Mouse (Mus musculus) adrenal gland, postnatal 10 days (tissue): ENCODE measurements around the gene Bach2. TPM values are rescaled to one million over a fixed set of nuclear protein-coding genes. Genes with fewer than 3 reads are reported as not detected.
A peak's percentile ranks its signal among the peaks of the same experiment; 100 is the strongest.

Experiments used
- DNase-seq: peaks from one replicate; pipeline ENCODE4 v3.0.0; 2021; ENCODE audit warnings: mixed read lengths
- total RNA-seq, 2 experiments: library from RNA; stranded (reverse); gene quantifications; 2 replicates each; pipeline ENCODE4 v1.2.3; 2021

Bach2 gene
- total RNA-seq, 2 experiments from 2014 or later: 9.4 to 16.0 TPM

- DNase-seq: peak; percentile 64
Observed at GRCm38 (mm10) chr4:32530921-32531846, 292.6 kb downstream of the Bach2 start.

GRCm38 (mm10) chr4:32532079-32532478 is 293.5 kb downstream of the Bach2 start:
- DNase-seq: no peak

GRCm38 (mm10) chr4:32533735-32534134 is 295.1 kb downstream of the Bach2 start:
- DNase-seq: no peak

- no peak for DNase-seq
Observed at GRCm38 (mm10) chr4:32535626-32536025, 297.0 kb downstream of the Bach2 start.

- DNase-seq: peak; percentile 62
Observed at GRCm38 (mm10) chr4:32536870-32537508, 298.4 kb downstream of the Bach2 start.

- DNase-seq: peak; percentile 75
Observed at GRCm38 (mm10) chr4:32538088-32538487, 299.5 kb downstream of the Bach2 start.

- DNase-seq: no peak
Observed at GRCm38 (mm10) chr4:32538488-32538887, 299.9 kb downstream of the Bach2 start.

- no peak for DNase-seq
Observed at GRCm38 (mm10) chr4:32538987-32539386, 300.4 kb downstream of the Bach2 start.

GRCm38 (mm10) chr4:32544821-32545545 is 306.4 kb downstream of the Bach2 start:
- no peak for DNase-seq

GRCm38 (mm10) chr4:32545548-32545947 is 306.9 kb downstream of the Bach2 start:
- DNase-seq: no peak

GRCm38 (mm10) chr4:32549150-32549549 is 310.5 kb downstream of the Bach2 start:
- no peak for DNase-seq

- no peak for DNase-seq
Observed at GRCm38 (mm10) chr4:32551337-32551736, 312.7 kb downstream of the Bach2 start.

GRCm38 (mm10) chr4:32555506-32555905 is 316.9 kb downstream of the Bach2 start:
- DNase-seq: no peak

- DNase-seq: no peak
Observed at GRCm38 (mm10) chr4:32560246-32560645, 321.6 kb downstream of the Bach2 start.

GRCm38 (mm10) chr4:32560724-32561554 is 322.3 kb downstream of the Bach2 start:
- DNase-seq: peak; percentile 11

- peak; percentile 65 for DNase-seq
Observed at GRCm38 (mm10) chr4:32561555-32562095, 323.0 kb downstream of the Bach2 start.

GRCm38 (mm10) chr4:32562319-32563115 is 323.9 kb downstream of the Bach2 start:
- no peak for DNase-seq

GRCm38 (mm10) chr4:32564416-32564815 is 325.8 kb downstream of the Bach2 start:
- DNase-seq: no peak

- no peak for DNase-seq
Observed at GRCm38 (mm10) chr4:32564918-32565317, 326.3 kb downstream of the Bach2 start.

GRCm38 (mm10) chr4:32569054-32569453 is 330.4 kb downstream of the Bach2 start:
- no peak for DNase-seq
